Mouse (Mus musculus): ENCODE measurements around the gene Tmem201. TPM values are rescaled to one million over a fixed set of nuclear protein-coding genes. Genes with fewer than 3 reads are reported as not detected.
A peak's percentile ranks its signal among the peaks of the same experiment; 100 is the strongest.

The Tmem201 gene
- polyA plus RNA-seq, 1 experiment: 19.7 TPM

- WGBS: 95% methylated on average over 18 of the region's 18 CpGs
- TF ChIP-seq CTCF (IDR thresholded peaks at IDR 0.05; ENCODE audit: extremely low read depth, insufficient read length, insufficient replicate concordance, low read depth, low read length): no peak
- TF ChIP-seq POLR2A (IDR thresholded peaks at IDR 0.05; ENCODE audit: low read depth, low read length): no peak
- H3K27ac ChIP-seq (ENCODE audit: insufficient read depth, low read depth, low read length): no peak overlapping the region
Measured at GRCm38 (mm10) chr4:149749003-149749662, 11.3 kb upstream of the Tmem201 start.

GRCm38 (mm10) chr4:149744119-149744518, 6.3 kb upstream of the Tmem201 start:
- no peaks in the 10 kb centered on the region for H3K27me3 ChIP-seq (ENCODE audit: control insufficient read depth, insufficient read depth, low read length)
- H3K4me1 ChIP-seq (ENCODE audit: control insufficient read depth, insufficient read depth, insufficient read length, low read length): no peaks in the 10 kb centered on the region
- H3K4me3 ChIP-seq (ENCODE audit: low read depth, low read length): no peak overlapping the region
- WGBS: 89% methylated on average over 7 of the region's 7 CpGs
- TF ChIP-seq CTCF (IDR thresholded peaks at IDR 0.05; ENCODE audit: extremely low read depth, insufficient read length, insufficient replicate concordance, low read depth, low read length) (no peak), POLR2A (IDR thresholded peaks at IDR 0.05; ENCODE audit: low read depth, low read length) (no peak)
- H3K27ac ChIP-seq (ENCODE audit: insufficient read depth, low read depth, low read length): no peak overlapping the region
- peaks cover 13% of the 10 kb centered on the region for H3K36me3 ChIP-seq (ENCODE audit: control insufficient read depth, insufficient read depth, low read length)

More at GRCm38 (mm10) chr4:149749003-149749662, 11.3 kb upstream of the Tmem201 start:
- H3K27me3 ChIP-seq (ENCODE audit: control insufficient read depth, insufficient read depth, low read length): no peaks in the 10 kb centered on the region
- H3K4me1 ChIP-seq (ENCODE audit: control insufficient read depth, insufficient read depth, insufficient read length, low read length): no peaks in the 10 kb centered on the region
- no peak overlapping the region for H3K4me3 ChIP-seq (ENCODE audit: low read depth, low read length)
- H3K36me3 ChIP-seq (ENCODE audit: control insufficient read depth, insufficient read depth, low read length): peaks cover 8% of the 10 kb centered on the region

DNA sequence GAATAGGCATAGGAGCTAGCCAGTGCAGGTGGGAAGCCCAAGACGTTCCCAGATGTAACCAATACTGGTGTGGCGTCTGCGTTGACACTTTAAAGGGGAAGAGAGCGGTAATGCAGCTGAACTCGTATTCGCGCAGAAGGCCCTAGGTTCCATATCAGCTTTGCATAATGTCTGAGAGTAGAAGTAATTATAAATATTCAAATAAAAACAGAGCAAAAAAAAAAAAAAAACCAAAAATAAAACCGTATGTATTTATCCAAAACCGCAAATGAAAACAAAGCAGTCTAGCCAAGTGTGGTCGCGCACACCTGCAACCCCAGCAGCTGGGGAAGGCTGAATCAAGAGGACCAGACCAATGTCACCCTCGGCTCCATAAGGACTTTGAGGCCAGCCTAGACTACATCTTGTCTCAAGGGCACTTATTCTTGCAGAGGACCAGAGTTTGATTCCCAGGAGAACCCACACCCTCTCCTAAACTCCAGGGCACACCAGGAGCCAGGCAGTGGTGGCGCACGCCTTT, 4.2 kb upstream of the Tmem201 start:
- TF ChIP-seq CTCF (IDR thresholded peaks at IDR 0.05; ENCODE audit: extremely low read depth, insufficient read length, insufficient replicate concordance, low read depth, low read length) (no peak), POLR2A (IDR thresholded peaks at IDR 0.05; ENCODE audit: low read depth, low read length) (no peak)
- WGBS: 93% methylated on average over 14 of the region's 14 CpGs
- H3K4me3 ChIP-seq (ENCODE audit: low read depth, low read length): no peak overlapping the region
- H3K27me3 ChIP-seq (ENCODE audit: control insufficient read depth, insufficient read depth, low read length): no peaks in the 10 kb centered on the region
- no peak overlapping the region for H3K27ac ChIP-seq (ENCODE audit: insufficient read depth, low read depth, low read length)
- peaks cover 4% of the 10 kb centered on the region; the same call in 1 of the 2 replicates for H3K4me1 ChIP-seq (ENCODE audit: control insufficient read depth, insufficient read depth, insufficient read length, low read length)
- H3K36me3 ChIP-seq (ENCODE audit: control insufficient read depth, insufficient read depth, low read length): peaks cover 10% of the 10 kb centered on the region

DNA sequence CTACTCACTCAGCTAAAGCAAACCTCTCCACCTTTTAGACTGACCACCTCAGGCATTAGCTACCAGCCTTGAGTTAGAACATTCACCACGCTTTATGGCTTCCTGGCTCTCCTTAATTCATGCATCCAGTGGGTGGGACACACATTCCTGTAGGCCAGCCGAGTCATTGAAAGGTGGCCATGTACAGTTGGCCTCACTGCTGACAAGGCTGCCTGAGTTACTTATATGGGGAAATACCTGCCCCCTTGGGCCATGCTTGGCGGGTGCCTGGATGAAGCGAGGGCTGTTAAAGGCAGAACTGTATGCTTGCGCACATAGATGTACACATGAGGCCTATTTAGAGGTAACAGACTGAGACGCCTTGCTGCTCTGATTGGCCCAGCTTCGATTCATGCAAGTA, 2.5 kb upstream of the Tmem201 start:
- Histone ChIP-seq H3K4me3 (ENCODE audit: low read depth, low read length) (no peak overlapping the region), H3K27ac (ENCODE audit: insufficient read depth, low read depth, low read length) (no peak overlapping the region), H3K36me3 (ENCODE audit: control insufficient read depth, insufficient read depth, low read length) (peaks cover 9% of the 10 kb centered on the region), H3K4me1 (ENCODE audit: control insufficient read depth, insufficient read depth, insufficient read length, low read length) (peaks cover 10% of the 10 kb centered on the region), H3K27me3 (ENCODE audit: control insufficient read depth, insufficient read depth, low read length) (no peaks in the 10 kb centered on the region)
- 89% methylated on average over 7 of the region's 7 CpGs for WGBS
- no peak for TF ChIP-seq CTCF (IDR thresholded peaks at IDR 0.05; ENCODE audit: extremely low read depth, insufficient read length, insufficient replicate concordance, low read depth, low read length)
- TF ChIP-seq POLR2A (IDR thresholded peaks at IDR 0.05; ENCODE audit: low read depth, low read length): no peak

DNA sequence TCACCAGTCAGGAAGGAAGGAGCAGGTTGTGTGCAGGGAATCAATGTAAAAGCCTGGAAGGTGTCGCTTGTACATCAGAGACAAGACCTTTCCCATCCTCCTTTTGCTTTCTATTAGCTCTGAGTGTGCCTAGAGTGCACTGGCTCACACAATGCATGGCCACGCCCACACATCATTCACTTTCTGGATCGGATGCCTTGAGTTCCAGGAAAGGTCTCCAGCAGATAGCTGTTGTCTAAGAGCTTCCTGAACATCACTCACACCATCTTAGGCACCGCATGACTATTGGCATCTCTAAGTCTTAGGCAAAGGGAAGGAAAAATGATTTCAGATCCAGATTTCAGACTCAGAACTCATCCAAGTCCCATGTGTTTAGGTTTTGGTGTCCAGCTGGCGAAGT, 1.6 kb upstream of the Tmem201 start:
- Histone ChIP-seq H3K27me3 (ENCODE audit: control insufficient read depth, insufficient read depth, low read length) (no peaks in the 10 kb centered on the region), H3K27ac (ENCODE audit: insufficient read depth, low read depth, low read length) (no peak overlapping the region), H3K4me1 (ENCODE audit: control insufficient read depth, insufficient read depth, insufficient read length, low read length) (peaks cover 10% of the 10 kb centered on the region), H3K36me3 (ENCODE audit: control insufficient read depth, insufficient read depth, low read length) (peaks cover 5% of the 10 kb centered on the region; the same call in 1 of the 2 replicates), H3K4me3 (ENCODE audit: low read depth, low read length) (no peak overlapping the region)
- TF ChIP-seq CTCF (IDR thresholded peaks at IDR 0.05; ENCODE audit: extremely low read depth, insufficient read length, insufficient replicate concordance, low read depth, low read length): no peak
- WGBS: 71% methylated on average over 5 of the region's 5 CpGs

- WGBS: 27% methylated on average over 4 of the region's 4 CpGs
- no peaks in the 10 kb centered on the region for H3K36me3 ChIP-seq (ENCODE audit: control insufficient read depth, insufficient read depth, low read length)
- H3K27ac ChIP-seq (ENCODE audit: insufficient read depth, low read depth, low read length): no peak overlapping the region
- peaks cover 10% of the 10 kb centered on the region for H3K4me1 ChIP-seq (ENCODE audit: control insufficient read depth, insufficient read depth, insufficient read length, low read length)
- H3K27me3 ChIP-seq (ENCODE audit: control insufficient read depth, insufficient read depth, low read length): no peaks in the 10 kb centered on the region
- H3K4me3 ChIP-seq (ENCODE audit: low read depth, low read length): peak overlapping the region; percentile 73
- no peak for TF ChIP-seq POLR2A (IDR thresholded peaks at IDR 0.05; ENCODE audit: low read depth, low read length)
- TF ChIP-seq CTCF (IDR thresholded peaks at IDR 0.05; ENCODE audit: extremely low read depth, insufficient read length, insufficient replicate concordance, low read depth, low read length): no peak
Measured at GRCm38 (mm10) chr4:149736581-149736980, 1.3 kb downstream of the Tmem201 start.

- H3K36me3 ChIP-seq (ENCODE audit: control insufficient read depth, insufficient read depth, low read length): peaks cover under 1% of the 10 kb centered on the region; the same call in 1 of the 2 replicates
- WGBS: 65% methylated on average over 5 of the region's 5 CpGs
- no peaks in the 10 kb centered on the region for H3K27me3 ChIP-seq (ENCODE audit: control insufficient read depth, insufficient read depth, low read length)
- no peak overlapping the region for H3K4me3 ChIP-seq (ENCODE audit: low read depth, low read length)
- no peak for TF ChIP-seq POLR2A (IDR thresholded peaks at IDR 0.05; ENCODE audit: low read depth, low read length)
- TF ChIP-seq CTCF (IDR thresholded peaks at IDR 0.05; ENCODE audit: extremely low read depth, insufficient read length, insufficient replicate concordance, low read depth, low read length): no peak
- peaks cover 10% of the 10 kb centered on the region for H3K4me1 ChIP-seq (ENCODE audit: control insufficient read depth, insufficient read depth, insufficient read length, low read length)
- H3K27ac ChIP-seq (ENCODE audit: insufficient read depth, low read depth, low read length): no peak overlapping the region
Measured at GRCm38 (mm10) chr4:149735624-149736250, 2.1 kb downstream of the Tmem201 start.

All from small intestine, adult 2 months (tissue).